Mouse (Mus musculus) intestine, embryonic 14.5 days (tissue): ENCODE measurements at regions not wholly inside any gene's neighbourhood (a gene's known extent, or its start where the extent isn't known, plus 50 kb on each side); places are given as distances from the start of the nearest gene placed in this dataset.
"Not testable (repeated sequence)": the region's sequence is repeated elsewhere in the genome, so short reads cannot be mapped to it uniquely, and the experiment has no call there.

Source experiments
- ATAC-seq: fragments of 200-750 bp; cut with Nextera tagmentation; replicated peaks from 2 replicates; pipeline ENCODE4 v1.8.0; 2017; ENCODE audit warnings: low read depth, moderate number of reproducible peaks, moderate TSS enrichment, moderate library complexity; ENCODE audit not compliant: low FRiP score, low TSS enrichment
- DNase-seq: peaks from one replicate; pipeline ENCODE4 v3.0.0-alpha.2; 2018; ENCODE audit warnings: low spot score
- H3K27ac ChIP-seq: fragments of 300-500 bp; sonication (generic); 2 replicates; pipeline ENCODE4 v1.5.1; 2014; ENCODE audit warnings: low read depth, mild to moderate bottlenecking, control low read depth
- H3K27me3 ChIP-seq: fragments of 300-500 bp; sonication (generic); replicated peaks from 2 replicates; pipeline ENCODE4 v1.6.1; 2014; ENCODE audit warnings: low read length, control low read depth; ENCODE audit not compliant: control insufficient read depth, insufficient read depth
- H3K36me3 ChIP-seq: fragments of 300-500 bp; sonication (generic); 2 replicates; pipeline ENCODE4 v1.6.1; 2014; ENCODE audit warnings: low read length, control low read depth; ENCODE audit not compliant: control insufficient read depth, insufficient read depth
- H3K4me1 ChIP-seq: fragments of 300-500 bp; sonication (generic); replicated peaks from 2 replicates; pipeline ENCODE4 v1.6.1; 2014; ENCODE audit warnings: low read length, control low read depth, mixed read lengths; ENCODE audit not compliant: control insufficient read depth, insufficient read depth
- H3K4me2 ChIP-seq: fragments of 300-500 bp; sonication (generic); 2 replicates; pipeline ENCODE4 v1.6.1; 2014; ENCODE audit warnings: low read length
- H3K4me3 ChIP-seq: fragments of 300-500 bp; sonication (generic); 2 replicates; pipeline ENCODE4 v1.5.1; 2014; ENCODE audit warnings: low read depth, low read length, control low read depth, mixed read lengths
- H3K9ac ChIP-seq: fragments of 300-500 bp; sonication (generic); 2 replicates; pipeline ENCODE4 v1.6.1; 2014; ENCODE audit warnings: mild to moderate bottlenecking, low read length
- H3K9me3 ChIP-seq: fragments of 300-500 bp; sonication (generic); 2 replicates; pipeline ENCODE4 v1.6.1; 2016; ENCODE audit warnings: low read length, control low read depth; ENCODE audit not compliant: control insufficient read depth
- WGBS: fragments of 180-500 bp; shearing (Covaris S2); extraction: QIAGEN DNeasy Blood & Tissue Kit; methylation state at CpG from one replicate; pipeline ENCODE4 v1.1.7; 2014; 5-methylcytosine and 5-hydroxymethylcytosine counted together

GRCm38 (mm10) chr8:42291392-42291791 is 849.9 kb downstream of the Triml1 start:
- no peaks in the 10 kb centered on the region for H3K9me3 ChIP-seq
- DNase-seq: no peak
- no peaks in the 10 kb centered on the region for H3K36me3 ChIP-seq
- no peak for ATAC-seq
- H3K4me3 ChIP-seq: no peak overlapping the region
- no peak overlapping the region for H3K9ac ChIP-seq
- no peak overlapping the region for H3K27ac ChIP-seq
- no peaks in the 10 kb centered on the region for H3K27me3 ChIP-seq
- H3K4me1 ChIP-seq: no peaks in the 10 kb centered on the region
- H3K4me2 ChIP-seq: no peak overlapping the region

GRCm38 (mm10) chr8:42282011-42282410 is 859.3 kb downstream of the Triml1 start:
- H3K36me3 ChIP-seq: no peaks in the 10 kb centered on the region
- no peak overlapping the region for H3K9ac ChIP-seq
- no peak for ATAC-seq
- no peaks in the 10 kb centered on the region for H3K9me3 ChIP-seq
- H3K27ac ChIP-seq: no peak overlapping the region
- no peaks in the 10 kb centered on the region for H3K4me1 ChIP-seq
- H3K4me3 ChIP-seq: no peak overlapping the region
- no peak for DNase-seq
- no peak overlapping the region for H3K4me2 ChIP-seq
- H3K27me3 ChIP-seq: no peaks in the 10 kb centered on the region
- WGBS: 93% methylated on average over 2 of the region's 2 CpGs

- Histone ChIP-seq H3K27me3 (no peaks in the 10 kb centered on the region), H3K27ac (no peak overlapping the region), H3K9ac (no peak overlapping the region), H3K4me1 (no peaks in the 10 kb centered on the region), H3K36me3 (no peaks in the 10 kb centered on the region), H3K9me3 (no peaks in the 10 kb centered on the region), H3K4me3 (no peak overlapping the region), H3K4me2 (no peak overlapping the region)
- 81% methylated on average over 1 of the region's 1 CpGs for WGBS
- no peak for DNase-seq
- no peak for ATAC-seq
Measured at GRCm38 (mm10) chr8:42253358-42253757, 836.5 kb upstream of the Frg1 start.

GRCm38 (mm10) chr8:42242321-42242720 is 825.4 kb upstream of the Frg1 start:
- H3K9me3 ChIP-seq, DNase-seq, H3K36me3 ChIP-seq, H3K4me2 ChIP-seq, H3K4me3 ChIP-seq, ATAC-seq, H3K9ac ChIP-seq, H3K27ac ChIP-seq, H3K27me3 ChIP-seq, H3K4me1 ChIP-seq: not testable (repeated sequence)
- WGBS: 73% methylated on average over 1 of the region's 1 CpGs

- Histone ChIP-seq H3K27ac (no peak overlapping the region), H3K9me3 (no peaks in the 10 kb centered on the region), H3K4me1 (no peaks in the 10 kb centered on the region), H3K27me3 (no peaks in the 10 kb centered on the region), H3K4me3 (no peak overlapping the region), H3K36me3 (no peaks in the 10 kb centered on the region), H3K9ac (no peak overlapping the region), H3K4me2 (no peak overlapping the region)
- DNase-seq (no peak), ATAC-seq (no peak)
- 68% methylated on average over 2 of the region's 2 CpGs for WGBS
Measured at GRCm38 (mm10) chr8:42219857-42220600, 803.2 kb upstream of the Frg1 start.

- ATAC-seq (no peak), DNase-seq (no peak)
- Histone ChIP-seq H3K9me3 (no peaks in the 10 kb centered on the region), H3K36me3 (no peaks in the 10 kb centered on the region), H3K4me2 (no peak overlapping the region), H3K4me3 (no peak overlapping the region), H3K9ac (no peak overlapping the region), H3K27ac (no peak overlapping the region), H3K27me3 (no peaks in the 10 kb centered on the region), H3K4me1 (no peaks in the 10 kb centered on the region)
- WGBS: 59% methylated on average over 2 of the region's 2 CpGs
Measured at GRCm38 (mm10) chr8:42210943-42211342, 794.1 kb upstream of the Frg1 start.

GRCm38 (mm10) chr8:42209989-42210388 is 793.1 kb upstream of the Frg1 start:
- ATAC-seq (no peak), DNase-seq (no peak)
- no peaks in the 10 kb centered on the region for H3K27me3 ChIP-seq
- no peaks in the 10 kb centered on the region for H3K36me3 ChIP-seq
- H3K9me3 ChIP-seq: no peaks in the 10 kb centered on the region
- H3K4me1 ChIP-seq: no peaks in the 10 kb centered on the region
- H3K27ac ChIP-seq: no peak overlapping the region
- no peak overlapping the region for H3K4me2 ChIP-seq
- no peak overlapping the region for H3K9ac ChIP-seq
- no peak overlapping the region for H3K4me3 ChIP-seq

- Histone ChIP-seq H3K4me3 (no peak overlapping the region), H3K9me3 (no peaks in the 10 kb centered on the region), H3K27me3 (no peaks in the 10 kb centered on the region), H3K4me2 (no peak overlapping the region), H3K27ac (no peak overlapping the region), H3K9ac (no peak overlapping the region), H3K4me1 (no peaks in the 10 kb centered on the region), H3K36me3 (no peaks in the 10 kb centered on the region)
- 83% methylated on average over 5 of the region's 5 CpGs for WGBS
- DNase-seq (no peak), ATAC-seq (no peak)
Measured at GRCm38 (mm10) chr8:42197257-42197656, 780.4 kb upstream of the Frg1 start.

GRCm38 (mm10) chr8:42193902-42194550 is 777.2 kb upstream of the Frg1 start:
- Histone ChIP-seq H3K4me2 (no peak overlapping the region), H3K27ac (no peak overlapping the region), H3K4me1 (no peaks in the 10 kb centered on the region), H3K36me3 (no peaks in the 10 kb centered on the region), H3K9me3 (no peaks in the 10 kb centered on the region), H3K27me3 (no peaks in the 10 kb centered on the region), H3K4me3 (no peak overlapping the region), H3K9ac (no peak overlapping the region)
- ATAC-seq: no peak
- no peak for DNase-seq
- WGBS: 93% methylated on average over 1 of the region's 1 CpGs
